Mouse (Mus musculus) erythroblast, embryonic 14.5 days (primary cell): Measurements from ENCODE around the gene Fam131c.

Experiments used
- GATA1 ChIP-seq: IDR thresholded peaks from 2 replicates; pipeline ENCODE4 v1.6.1; 2012; ENCODE audit warnings: low read length, inconsistent platforms, mixed read lengths
- TAL1 ChIP-seq: IDR thresholded peaks from 3 replicates; pipeline ENCODE4 v1.6.1; 2012; ENCODE audit warnings: low read length, inconsistent platforms, mixed read lengths

DNA sequence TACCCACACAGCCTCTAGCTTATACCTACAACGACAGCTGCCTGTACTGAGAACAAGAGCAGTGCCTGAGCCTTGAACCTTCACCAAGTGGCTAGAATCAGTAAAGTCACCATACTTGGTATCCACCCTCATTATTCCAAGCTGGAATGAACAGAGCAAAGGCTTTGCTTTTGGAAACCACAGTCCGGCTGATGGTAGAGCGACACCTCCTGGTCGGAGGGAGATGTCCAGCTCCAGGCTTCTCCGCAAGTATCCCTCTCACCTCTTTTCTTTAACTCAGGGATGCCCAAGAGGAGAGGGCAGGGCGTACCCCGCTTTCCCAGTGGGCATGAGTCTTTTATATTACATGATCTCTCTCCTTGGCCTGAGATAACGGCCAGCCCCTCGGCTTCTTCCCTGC, 61.8 kb downstream of the Fam131c start:
- TF ChIP-seq TAL1, result no peak
- TF ChIP-seq GATA1, result no peak
